Mouse (Mus musculus): Measurements from ENCODE around the gene Als2. TPM values are rescaled to one million over a fixed set of nuclear protein-coding genes. Genes with fewer than 3 reads are reported as not detected.
A peak's percentile ranks its signal among the peaks of the same experiment; 100 is the strongest.

Als2 gene
- polyA plus RNA-seq, 1 experiment from 2014 or later = 2.6 TPM

DNA sequence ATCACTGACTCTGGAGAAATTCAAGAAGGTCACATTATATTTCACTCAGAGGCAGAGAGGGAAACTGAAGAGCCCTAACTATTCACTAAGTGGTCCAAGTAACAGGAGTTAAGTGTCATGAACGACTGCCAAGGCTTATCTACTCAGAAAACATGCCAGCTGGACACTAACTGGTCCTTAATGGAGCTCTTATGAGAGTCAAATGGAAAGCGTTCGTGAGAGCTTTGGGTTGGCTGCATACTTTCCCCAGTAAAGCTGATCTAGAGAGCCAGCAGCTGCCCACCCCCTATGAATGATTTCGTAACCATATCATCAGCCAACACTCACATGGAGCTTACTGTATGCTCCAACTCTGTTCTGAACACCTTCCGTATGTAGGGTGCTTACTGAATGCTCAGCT lies 102.6 kb downstream of the Als2 start:
- Histone ChIP-seq H3K9ac (ENCODE audit: low read depth, low read length) (no peak overlapping the region), H3K27ac (ENCODE audit: low read depth, low read length) (no peak overlapping the region), H3K4me2 (replicated peaks; ENCODE audit: low read depth) (no peak overlapping the region), H3K4me3 (ENCODE audit: low read depth, low read length) (no peak overlapping the region), H3K4me1 (replicated peaks; ENCODE audit: control insufficient read depth, insufficient read depth, low read length) (no peaks in the 10 kb centered on the region), H3K9me3 (ENCODE audit: control insufficient read depth) (no peaks in the 10 kb centered on the region), H3K27me3 (replicated peaks; ENCODE audit: control insufficient read depth, insufficient read depth, low read length) (no peaks in the 10 kb centered on the region), H3K36me3 (ENCODE audit: control insufficient read depth, insufficient read depth) (no peaks in the 10 kb centered on the region)
- ATAC-seq = no peak
- no peak for TF ChIP-seq CTCF (IDR thresholded peaks at IDR 0.05; ENCODE audit: low read depth)
- WGBS = 73% methylated on average over 5 of the region's 5 CpGs

DNA sequence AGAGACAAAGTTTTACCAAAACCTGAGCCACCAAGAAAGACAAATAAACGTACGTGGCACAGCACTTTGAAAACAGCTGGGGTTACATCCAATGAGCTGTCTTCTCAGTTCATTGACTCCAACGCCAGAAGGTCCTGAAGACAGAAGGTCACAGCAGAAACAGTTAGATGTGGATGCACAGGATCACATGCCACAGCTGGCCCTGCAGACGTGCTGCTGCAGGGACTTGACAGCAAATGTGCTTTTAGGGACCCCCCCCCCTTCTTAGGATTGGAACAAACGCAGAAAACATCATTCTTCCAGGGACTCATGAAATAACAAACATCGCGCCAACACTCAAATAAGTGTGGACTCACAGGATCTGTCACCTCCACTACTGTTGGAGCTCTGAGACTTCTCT lies 108.2 kb downstream of the Als2 start:
- Histone ChIP-seq H3K9me3 (ENCODE audit: control insufficient read depth) (no peaks in the 10 kb centered on the region), H3K27ac (ENCODE audit: low read depth, low read length) (no peak overlapping the region), H3K36me3 (ENCODE audit: control insufficient read depth, insufficient read depth) (no peaks in the 10 kb centered on the region), H3K4me3 (ENCODE audit: low read depth, low read length) (no peak overlapping the region), H3K4me2 (replicated peaks; ENCODE audit: low read depth) (no peak overlapping the region), H3K27me3 (replicated peaks; ENCODE audit: control insufficient read depth, insufficient read depth, low read length) (no peaks in the 10 kb centered on the region), H3K9ac (ENCODE audit: low read depth, low read length) (no peak overlapping the region), H3K4me1 (replicated peaks; ENCODE audit: control insufficient read depth, insufficient read depth, low read length) (no peaks in the 10 kb centered on the region)
- WGBS = 81% methylated on average over 7 of the region's 7 CpGs
- TF ChIP-seq CTCF (IDR thresholded peaks at IDR 0.05; ENCODE audit: low read depth) = no peak
- ATAC-seq = no peak

DNA sequence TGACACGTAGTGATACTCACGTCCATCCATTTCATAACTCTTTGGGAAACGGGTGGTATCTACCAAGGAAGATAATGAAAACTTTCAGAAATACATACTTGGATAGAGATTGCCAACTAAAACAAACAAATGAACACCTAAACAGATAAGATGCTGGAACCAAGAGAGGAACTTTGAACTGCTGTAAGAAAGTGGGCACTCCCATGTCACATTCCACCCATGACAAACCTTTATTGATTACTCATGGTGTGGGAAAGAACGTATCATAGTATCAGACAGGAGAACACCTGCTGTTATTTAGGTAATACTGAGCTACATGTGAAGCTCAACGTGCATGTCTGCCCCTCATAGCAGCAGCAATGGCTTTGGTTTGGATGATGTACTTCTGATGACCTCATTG lies 111.5 kb downstream of the Als2 start:
- Histone ChIP-seq H3K36me3 (ENCODE audit: control insufficient read depth, insufficient read depth) (no peaks in the 10 kb centered on the region), H3K9ac (ENCODE audit: low read depth, low read length) (no peak overlapping the region), H3K9me3 (ENCODE audit: control insufficient read depth) (no peaks in the 10 kb centered on the region), H3K4me2 (replicated peaks; ENCODE audit: low read depth) (no peak overlapping the region; the same call in 1 of the 2 replicates), H3K4me1 (replicated peaks; ENCODE audit: control insufficient read depth, insufficient read depth, low read length) (no peaks in the 10 kb centered on the region), H3K4me3 (ENCODE audit: low read depth, low read length) (no peak overlapping the region), H3K27me3 (replicated peaks; ENCODE audit: control insufficient read depth, insufficient read depth, low read length) (no peaks in the 10 kb centered on the region), H3K27ac (ENCODE audit: low read depth, low read length) (no peak overlapping the region)
- 37% methylated on average over 5 of the region's 5 CpGs for WGBS
- peak; percentile 79 for ATAC-seq
- TF ChIP-seq CTCF (IDR thresholded peaks at IDR 0.05; ENCODE audit: low read depth) = no peak

DNA sequence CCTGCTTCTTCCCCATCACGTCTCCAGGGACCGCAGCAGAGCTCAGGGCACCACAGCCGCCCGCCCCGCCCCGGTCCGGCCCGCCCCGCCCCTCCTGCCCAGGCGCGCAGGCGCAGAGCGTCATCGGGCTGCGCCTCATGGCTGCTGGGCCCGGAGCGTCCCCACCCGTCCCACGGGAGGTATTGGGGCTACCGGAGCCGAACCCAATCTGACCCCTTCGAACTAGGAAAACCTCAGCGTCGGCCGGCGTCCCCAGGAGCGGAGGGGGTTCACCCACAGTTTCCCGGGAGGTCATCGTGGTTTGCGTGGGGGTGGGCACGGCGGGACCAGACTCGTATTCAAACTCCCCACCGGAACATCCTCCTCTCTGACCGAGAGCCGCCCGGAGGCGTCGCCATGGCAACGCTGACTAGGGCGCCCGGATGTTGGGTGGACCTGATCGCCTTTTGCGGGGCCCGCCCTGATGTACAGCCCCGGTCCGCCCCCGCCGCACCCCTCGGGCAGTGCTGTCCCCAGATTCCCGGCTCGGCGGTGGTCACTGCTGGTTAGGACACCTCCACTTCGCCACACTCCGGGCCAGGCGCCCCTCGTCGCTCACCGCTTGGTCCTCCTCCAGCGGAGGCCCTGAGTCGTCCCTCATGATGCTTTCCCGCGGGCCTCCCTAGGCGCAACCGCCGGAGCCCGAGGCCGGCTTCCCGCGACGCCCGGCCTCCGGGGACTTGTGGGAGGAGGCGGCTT lies 117.1 kb downstream of the Als2 start, which contains the start of gene Tmem237:
TSS of gene Tmem237 (minus strand) at position 689 of the 738 bp plus-strand sequence.
- H3K4me3 ChIP-seq (ENCODE audit: low read depth, low read length) = peak within 1 kb of the TSS; percentile 82

More for the DNA sequence above, 117.1 kb downstream of the Als2 start, which contains the start of gene Tmem237:
- under 1% methylated on average over 74 of the region's 74 CpGs for WGBS
- H3K4me1 ChIP-seq (replicated peaks; ENCODE audit: control insufficient read depth, insufficient read depth, low read length) = no peaks in the 10 kb centered on the region
- TF ChIP-seq CTCF (IDR thresholded peaks at IDR 0.05; ENCODE audit: low read depth) = peak; percentile 29; the same call in 1 of the 2 replicates
- H3K36me3 ChIP-seq (ENCODE audit: control insufficient read depth, insufficient read depth) = no peaks in the 10 kb centered on the region
- peak; percentile 95 for ATAC-seq
- no peaks in the 10 kb centered on the region for H3K27me3 ChIP-seq (replicated peaks; ENCODE audit: control insufficient read depth, insufficient read depth, low read length)
- H3K4me2 ChIP-seq (replicated peaks; ENCODE audit: low read depth) = peak within 1 kb of the TSS; percentile 83
- peak within 1 kb of the TSS; percentile 71 for H3K9ac ChIP-seq (ENCODE audit: low read depth, low read length)
- H3K27ac ChIP-seq (ENCODE audit: low read depth, low read length) = peak within 1 kb of the TSS; percentile 55
- no peaks in the 10 kb centered on the region for H3K9me3 ChIP-seq (ENCODE audit: control insufficient read depth)

Other genes with a start within 250 kb of the Als2 start
- gene C2cd6, start 142.3 kb downstream of the Als2 start, polyA plus RNA-seq (2015; fragmentation: Nextera tagmentation; extraction: Ambion mirVana) = not detected in 2 replicates
- gene Tmem237, start 116.8 kb downstream of the Als2 start, polyA plus RNA-seq (2015; fragmentation: Nextera tagmentation; extraction: Ambion mirVana) = 10.7 and 12.5 TPM in 2 replicates
- 0.21 and 0.29 TPM in 2 replicates for gene Mpp4, start 73.8 kb downstream of the Als2 start, polyA plus RNA-seq (2015; fragmentation: Nextera tagmentation; extraction: Ambion mirVana)
- gene Cdk15, start 19.7 kb upstream of the Als2 start, polyA plus RNA-seq (2015; fragmentation: Nextera tagmentation; extraction: Ambion mirVana) = not detected in 2 replicates
- gene Fzd7, start 245.2 kb upstream of the Als2 start, polyA plus RNA-seq (2015; fragmentation: Nextera tagmentation; extraction: Ambion mirVana) = 2.6 and 3.0 TPM in 2 replicates

All from intestine, postnatal 0 days (tissue).